Mouse (Mus musculus) brain, embryonic 14.5 days (tissue): Measurements from ENCODE around the gene Exoc1.

Experiments used
- CTCF ChIP-seq: fragments of 200-500 bp; IDR thresholded peaks from 2 replicates; pipeline ENCODE4 v1.5.1; 2012; ENCODE audit warnings: inconsistent platforms, mild to moderate bottlenecking, moderate library complexity, borderline replicate concordance; ENCODE audit not compliant: insufficient read depth, insufficient read length; ENCODE audit errors: extremely low read depth
- POLR2A ChIP-seq: fragments of 200-500 bp; IDR thresholded peaks from 2 replicates; pipeline ENCODE4 v1.6.1; 2012; ENCODE audit warnings: mild to moderate bottlenecking, inconsistent platforms, borderline replicate concordance; ENCODE audit not compliant: poor library complexity, insufficient read depth, insufficient read length, severe bottlenecking; ENCODE audit errors: extremely low read depth

DNA sequence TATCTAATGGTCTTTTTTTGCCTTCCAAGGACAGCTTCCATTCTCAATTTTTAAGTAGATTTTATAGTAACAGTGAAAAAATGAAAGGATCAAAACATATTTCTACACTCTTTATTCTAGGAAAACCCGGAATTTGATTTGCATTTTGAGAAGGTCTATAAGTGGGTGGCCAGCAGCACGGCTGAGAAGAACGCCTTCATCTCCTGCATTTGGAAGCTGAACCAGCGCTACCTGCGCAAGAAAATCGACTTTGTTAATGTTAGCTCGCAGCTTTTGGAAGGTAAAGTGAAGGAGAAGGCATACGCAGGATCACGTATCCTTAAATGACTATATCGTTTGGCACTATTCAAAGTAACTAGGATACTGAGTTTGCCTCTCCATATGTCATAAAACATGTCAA lies 8.5 kb downstream of the Exoc1 start:
- no peak for TF ChIP-seq POLR2A
- TF ChIP-seq CTCF: no peak
